Mouse (Mus musculus) heart, embryonic 12.5 days (tissue): ENCODE results near the gene Gcsam. TPM values are rescaled to one million over a fixed set of nuclear protein-coding genes. Genes with fewer than 3 reads are reported as not detected.

Experiments
- ATAC-seq: fragments of 200-750 bp; cut with Nextera tagmentation; 2 replicates; pipeline ENCODE4 v1.8.0; 2017; ENCODE audit warnings: moderate TSS enrichment, moderate library complexity; ENCODE audit not compliant: insufficient number of reproducible peaks, low FRiP score
- H3K27ac ChIP-seq: fragments of 300-500 bp; sonication (generic); 2 replicates; pipeline ENCODE4 v1.5.1; 2016; ENCODE audit warnings: mild to moderate bottlenecking, moderate library complexity; ENCODE audit not compliant: poor library complexity, severe bottlenecking
- H3K27me3 ChIP-seq: fragments of 300-500 bp; sonication (generic); replicated peaks from 2 replicates; pipeline ENCODE4 v1.6.1; 2016; ENCODE audit warnings: mild to moderate bottlenecking, moderate library complexity
- H3K36me3 ChIP-seq: fragments of 300-500 bp; sonication (generic); 2 replicates; pipeline ENCODE4 v1.6.1; 2016; ENCODE audit warnings: mild to moderate bottlenecking, moderate library complexity
- H3K4me1 ChIP-seq: fragments of 300-500 bp; sonication (generic); replicated peaks from 2 replicates; pipeline ENCODE4 v1.6.1; 2016; ENCODE audit warnings: mild to moderate bottlenecking
- H3K4me2 ChIP-seq: fragments of 300-500 bp; sonication (generic); 2 replicates; pipeline ENCODE4 v1.6.1; 2016; ENCODE audit warnings: mild to moderate bottlenecking, moderate library complexity
- H3K4me3 ChIP-seq: fragments of 300-500 bp; sonication (generic); 2 replicates; pipeline ENCODE4 v1.5.1; 2016; ENCODE audit warnings: mild to moderate bottlenecking
- H3K9ac ChIP-seq: fragments of 300-500 bp; sonication (generic); 2 replicates; pipeline ENCODE4 v1.6.1; 2016; ENCODE audit warnings: mild to moderate bottlenecking, moderate library complexity
- H3K9me3 ChIP-seq: fragments of 300-500 bp; sonication (generic); replicated peaks from 2 replicates; pipeline ENCODE4 v1.6.1; 2016; ENCODE audit warnings: mild to moderate bottlenecking, moderate library complexity
- WGBS: fragments of 180-500 bp; shearing (Covaris S2); methylation state at CpG from one replicate; pipeline ENCODE4 v1.1.7; 2016; 5-methylcytosine and 5-hydroxymethylcytosine counted together
- polyA plus RNA-seq: library from polyadenylated mRNA; unstranded; fragments of >200 nt; fragmentation: Nextera tagmentation; extraction: Ambion mirVana; gene quantifications from 2 replicates; pipeline ENCODE4 v1.2.1, GENCODE M21; 2016

Gcsam gene
- polyA plus RNA-seq, 1 experiment from 2014 or later: 0.26 TPM

- H3K4me3 ChIP-seq: no peak overlapping the region
- H3K4me1 ChIP-seq: peaks cover 16% of the 10 kb centered on the region
- H3K27ac ChIP-seq: no peak overlapping the region
- H3K4me2 ChIP-seq: no peak overlapping the region
- WGBS: 41% methylated on average over 2 of the region's 2 CpGs
- H3K27me3 ChIP-seq: 0 out of 2 replicates have a peak, but pooled peaks cover 4% of the 10 kb centered on the region
- no peak overlapping the region for H3K9ac ChIP-seq
- 0 out of 2 replicates have a peak, but pooled peaks have one; percentile 25 for ATAC-seq
- H3K36me3 ChIP-seq: no peaks in the 10 kb centered on the region
- no peaks in the 10 kb centered on the region for H3K9me3 ChIP-seq
Observed at GRCm38 (mm10) chr16:45651497-45651896, 41.3 kb downstream of the Gcsam start.

- peak overlapping the region; percentile 61; the same call in 1 of the 2 replicates for H3K9ac ChIP-seq
- H3K27ac ChIP-seq: no peak overlapping the region
- H3K4me1 ChIP-seq: peaks cover 16% of the 10 kb centered on the region
- H3K36me3 ChIP-seq: no peaks in the 10 kb centered on the region
- peak overlapping the region; percentile 47 for H3K4me3 ChIP-seq
- WGBS: 6% methylated on average over 17 of the region's 17 CpGs
- H3K27me3 ChIP-seq: 0 out of 2 replicates have a peak, but pooled peaks cover 4% of the 10 kb centered on the region
- no peak for ATAC-seq
- H3K4me2 ChIP-seq: peak overlapping the region; percentile 95
- H3K9me3 ChIP-seq: no peaks in the 10 kb centered on the region
Observed at GRCm38 (mm10) chr16:45653009-45653933, 43.1 kb downstream of the Gcsam start.

GRCm38 (mm10) chr16:45653934-45654332 lies 43.8 kb downstream of the Gcsam start, which contains the start of gene BC016579:
Gene BC016579, minus strand, starts transcription at chr16:45654068.
- peak within 1 kb of the TSS; percentile 61; the same call in 1 of the 2 replicates for H3K9ac ChIP-seq
- ATAC-seq: peak; percentile 33; the same call in 1 of the 2 replicates

GRCm38 (mm10) chr16:45654465-45654864 lies 44.3 kb downstream of the Gcsam start:
- peak overlapping the region; percentile 95 for H3K4me2 ChIP-seq

More at GRCm38 (mm10) chr16:45653934-45654332, 43.8 kb downstream of the Gcsam start, which contains the start of gene BC016579:
- Histone ChIP-seq H3K4me2 (peak within 1 kb of the TSS; percentile 95), H3K36me3 (no peaks in the 10 kb centered on the region), H3K27me3 (0 out of 2 replicates have a peak, but pooled peaks cover 4% of the 10 kb centered on the region), H3K9me3 (no peaks in the 10 kb centered on the region), H3K4me1 (peaks cover 16% of the 10 kb centered on the region), H3K4me3 (peak within 1 kb of the TSS; percentile 47), H3K27ac (no peak within 1 kb of the TSS)
- WGBS: 5% methylated on average over 20 of the region's 20 CpGs

GRCm38 (mm10) chr16:45657574-45658159 lies 47.5 kb downstream of the Gcsam start:
- Histone ChIP-seq H3K27ac (no peak overlapping the region), H3K4me3 (no peak overlapping the region), H3K4me1 (peaks cover 16% of the 10 kb centered on the region), H3K4me2 (no peak overlapping the region), H3K27me3 (0 out of 2 replicates have a peak, but pooled peaks cover 4% of the 10 kb centered on the region), H3K36me3 (no peaks in the 10 kb centered on the region), H3K9ac (no peak overlapping the region), H3K9me3 (no peaks in the 10 kb centered on the region)
- ATAC-seq: no peak
- WGBS: 85% methylated on average over 12 of the region's 12 CpGs

More at GRCm38 (mm10) chr16:45654465-45654864, 44.3 kb downstream of the Gcsam start:
- H3K27ac ChIP-seq: no peak overlapping the region
- no peak for ATAC-seq
- 0 out of 2 replicates have a peak, but pooled peaks cover 4% of the 10 kb centered on the region for H3K27me3 ChIP-seq
- H3K9me3 ChIP-seq: no peaks in the 10 kb centered on the region
- 68% methylated on average over 9 of the region's 9 CpGs for WGBS
- no peak overlapping the region; the same call in 1 of the 2 replicates for H3K9ac ChIP-seq
- H3K36me3 ChIP-seq: no peaks in the 10 kb centered on the region
- H3K4me1 ChIP-seq: peaks cover 16% of the 10 kb centered on the region
- peak overlapping the region; percentile 47; the same call in 1 of the 2 replicates for H3K4me3 ChIP-seq

GRCm38 (mm10) chr16:45658248-45658647 lies 48.1 kb downstream of the Gcsam start:
- ATAC-seq: no peak
- Histone ChIP-seq H3K9me3 (no peaks in the 10 kb centered on the region), H3K4me2 (no peak overlapping the region), H3K27ac (no peak overlapping the region), H3K27me3 (0 out of 2 replicates have a peak, but pooled peaks cover 4% of the 10 kb centered on the region), H3K9ac (no peak overlapping the region), H3K36me3 (no peaks in the 10 kb centered on the region), H3K4me3 (no peak overlapping the region), H3K4me1 (peaks cover 10% of the 10 kb centered on the region)
- 83% methylated on average over 1 of the region's 1 CpGs for WGBS

- no peaks in the 10 kb centered on the region for H3K9me3 ChIP-seq
- H3K4me2 ChIP-seq: no peak overlapping the region
- H3K9ac ChIP-seq: no peak overlapping the region
- H3K36me3 ChIP-seq: no peaks in the 10 kb centered on the region
- H3K27ac ChIP-seq: no peak overlapping the region
- H3K4me3 ChIP-seq: no peak overlapping the region
- 73% methylated on average over 4 of the region's 4 CpGs for WGBS
- no peaks in the 10 kb centered on the region for H3K4me1 ChIP-seq
- ATAC-seq: no peak
- no peaks in the 10 kb centered on the region for H3K27me3 ChIP-seq
Observed at GRCm38 (mm10) chr16:45659596-45659995, 49.4 kb downstream of the Gcsam start.

GRCm38 (mm10) chr16:45662381-45662780 lies 52.2 kb downstream of the Gcsam start:
- ATAC-seq: no peak
- Histone ChIP-seq H3K27ac (no peak overlapping the region), H3K9ac (no peak overlapping the region), H3K9me3 (no peaks in the 10 kb centered on the region), H3K4me3 (no peak overlapping the region), H3K4me2 (no peak overlapping the region), H3K27me3 (no peaks in the 10 kb centered on the region), H3K4me1 (no peaks in the 10 kb centered on the region), H3K36me3 (no peaks in the 10 kb centered on the region)

- H3K27me3 ChIP-seq: no peaks in the 10 kb centered on the region
- 51% methylated on average over 2 of the region's 2 CpGs for WGBS
- no peaks in the 10 kb centered on the region for H3K4me1 ChIP-seq
- H3K36me3 ChIP-seq: no peaks in the 10 kb centered on the region
- no peak overlapping the region for H3K4me2 ChIP-seq
- no peak for ATAC-seq
- no peak overlapping the region for H3K9ac ChIP-seq
- no peak overlapping the region for H3K27ac ChIP-seq
- H3K4me3 ChIP-seq: no peak overlapping the region
- H3K9me3 ChIP-seq: no peaks in the 10 kb centered on the region
Observed at GRCm38 (mm10) chr16:45666136-45666535, 56.0 kb downstream of the Gcsam start.

GRCm38 (mm10) chr16:45668178-45668577 lies 58.0 kb downstream of the Gcsam start:
- no peak overlapping the region for H3K4me2 ChIP-seq
- no peaks in the 10 kb centered on the region for H3K36me3 ChIP-seq
- WGBS: 45% methylated on average over 3 of the region's 3 CpGs
- H3K9me3 ChIP-seq: no peaks in the 10 kb centered on the region
- no peaks in the 10 kb centered on the region for H3K27me3 ChIP-seq
- no peak overlapping the region for H3K27ac ChIP-seq
- H3K4me1 ChIP-seq: no peaks in the 10 kb centered on the region
- no peak overlapping the region for H3K9ac ChIP-seq
- ATAC-seq: no peak
- no peak overlapping the region for H3K4me3 ChIP-seq

- Histone ChIP-seq H3K27ac (no peak overlapping the region), H3K4me1 (no peaks in the 10 kb centered on the region), H3K9ac (no peak overlapping the region), H3K4me3 (no peak overlapping the region), H3K9me3 (no peaks in the 10 kb centered on the region), H3K4me2 (no peak overlapping the region), H3K36me3 (no peaks in the 10 kb centered on the region), H3K27me3 (no peaks in the 10 kb centered on the region)
- no peak for ATAC-seq
- WGBS: 74% methylated on average over 4 of the region's 4 CpGs
Observed at GRCm38 (mm10) chr16:45670005-45670404, 59.8 kb downstream of the Gcsam start.
